Comparison of ENCODE assay signal across 9 mouse cellular contexts in genomic region chr8:83565731-83566375, GRCm38 (mm10). TPM values are rescaled to one million over a fixed set of nuclear protein-coding genes. Genes with fewer than 3 reads are reported as not detected.
A peak's percentile ranks its signal among the peaks of the same experiment; 100 is the strongest.
DNase-seq lines count a peak whose midpoint lies in the region; ATAC-seq and TF ChIP-seq lines count a peak whose summit lies in the region.
"Had no signal": no experiment of that assay in that cellular context is flagged by ENCODE, and none has a peak within 500 bp of the region (broad histone marks: within the 10 kb centered on the region; RNA-seq: fewer than 3 reads in every experiment).

No protein-coding gene starts in this region.

- no peak for TF ChIP-seq POLR2A in heart, adult 2 months (IDR thresholded peaks at IDR 0.05; ENCODE audit: insufficient read depth, low read depth, low read length)

- no peak overlapping the region for H3K4me3 ChIP-seq in heart, adult 2 months
- no peak overlapping the region for H3K4me3 ChIP-seq in intestine, postnatal 0 days (ENCODE audit: low read depth, low read length)
- no peak overlapping the region; the same call in 1 of the 2 replicates for H3K4me3 ChIP-seq in midbrain, embryonic 13.5 days (replicated peaks)

- no peaks in the 10 kb centered on the region for H3K36me3 ChIP-seq in heart, adult 2 months (ENCODE audit: control insufficient read depth, insufficient read depth, low read length)
- H3K36me3 ChIP-seq in intestine, postnatal 0 days (ENCODE audit: control insufficient read depth, insufficient read depth) = peaks cover 14% of the 10 kb centered on the region; the same call in 1 of the 2 replicates
- peaks cover 19% of the 10 kb centered on the region for H3K36me3 ChIP-seq in midbrain, embryonic 13.5 days

- WGBS in heart, adult 2 months = 71% methylated on average over 9 of the region's 9 CpGs
- WGBS in intestine, postnatal 0 days = 76% methylated on average over 9 of the region's 9 CpGs
- WGBS in midbrain, embryonic 13.5 days = 72% methylated on average over 9 of the region's 9 CpGs

- H3K27ac ChIP-seq in heart, adult 2 months = no peak overlapping the region
- H3K27ac ChIP-seq in intestine, postnatal 0 days (ENCODE audit: low read depth, low read length) = no peak overlapping the region
- H3K27ac ChIP-seq in midbrain, embryonic 13.5 days = no peak overlapping the region

- peak; percentile 78 for ATAC-seq in erythroblast, adult 5-6 weeks (replicated peaks; ENCODE audit: low FRiP score, poor library complexity, severe bottlenecking)
- ATAC-seq in intestine, postnatal 0 days = no peak
- ATAC-seq in midbrain, embryonic 13.5 days = no peak; the same call in none of the 2 replicates
- no peak for ATAC-seq in activated CD4-positive, CD25-positive, alpha-beta regulatory T cell, adult 4 months

- no peaks in the 10 kb centered on the region for H3K9me3 ChIP-seq in intestine, postnatal 0 days (ENCODE audit: control insufficient read depth)
- no peaks in the 10 kb centered on the region for H3K9me3 ChIP-seq in midbrain, embryonic 13.5 days

- H3K4me1 ChIP-seq in heart, adult 2 months (ENCODE audit: control insufficient read depth, insufficient read depth, low read length) = peaks cover 6% of the 10 kb centered on the region
- no peaks in the 10 kb centered on the region; the same call in 1 of the 2 replicates for H3K4me1 ChIP-seq in intestine, postnatal 0 days (replicated peaks; ENCODE audit: control insufficient read depth, insufficient read depth, low read length)
- H3K4me1 ChIP-seq in midbrain, embryonic 13.5 days (replicated peaks) = peaks cover 23% of the 10 kb centered on the region

- no peaks in the 10 kb centered on the region for H3K27me3 ChIP-seq in heart, adult 2 months (ENCODE audit: control insufficient read depth, insufficient read depth, low read length)
- no peaks in the 10 kb centered on the region for H3K27me3 ChIP-seq in intestine, postnatal 0 days (replicated peaks; ENCODE audit: control insufficient read depth, insufficient read depth, low read length)
- no peaks in the 10 kb centered on the region for H3K27me3 ChIP-seq in midbrain, embryonic 13.5 days

- intact Hi-C loops in heart, adult 2 months (cut with DNase I) = loop anchor here (1.0 to 5.0 kb wide), 2 partner anchors 41 to 56 kb away; partner anchors contain the start of genes Dnajb1 and Tecr
- intact Hi-C loops in heart, postnatal 25 days (cut with DNase I) = loop anchor here (2.0 to 5.0 kb wide), 4 partner anchors 41 to 464 kb away; partner anchors contain the start of genes Dnajb1 and Tecr

- DNase-seq in heart, adult 2 months = peak in 1 of 2 experiments; percentile 14
- no peak for DNase-seq in heart, postnatal 25 days (ENCODE audit: low spot score)
- DNase-seq in NIH3T3 (ENCODE audit: low read depth) = peak; percentile 41
- no peak for DNase-seq in adrenal gland, postnatal 36 days

- no peak for TF ChIP-seq EP300 in heart, adult 2 months (IDR thresholded peaks at IDR 0.05; ENCODE audit: insufficient read depth, low read depth, low read length)

- peaks cover 6% of the 10 kb centered on the region; the same call in 1 of the 2 replicates for H3K79me2 ChIP-seq in heart, adult 2 months (replicated peaks; ENCODE audit: control insufficient read depth, insufficient read depth, low read length)

- no peak overlapping the region for H3K9ac ChIP-seq in heart, adult 2 months (ENCODE audit: low read depth, low read length)
- no peak overlapping the region for H3K9ac ChIP-seq in intestine, postnatal 0 days (ENCODE audit: low read depth, low read length)
- no peak overlapping the region for H3K9ac ChIP-seq in midbrain, embryonic 13.5 days (replicated peaks)

- H3K4me2 ChIP-seq in intestine, postnatal 0 days (replicated peaks; ENCODE audit: low read depth) = peak overlapping the region; percentile 78; the same call in 1 of the 2 replicates
- 0 out of 2 replicates have a peak overlapping the region, but pooled peaks have one; percentile 75 for H3K4me2 ChIP-seq in midbrain, embryonic 13.5 days (replicated peaks)

- TF ChIP-seq CTCF in heart, adult 2 months (IDR thresholded peaks at IDR 0.05) = peak; percentile 30
- TF ChIP-seq CTCF in intestine, postnatal 0 days (IDR thresholded peaks at IDR 0.05; ENCODE audit: low read depth) = peak; percentile 65

RNA-seq across cellular contexts. Expression of gene Ndufb7, which starts 0.6 kb away (rescaled TPM):
- total RNA-seq in heart, adult 2 months (2021) = 100 to 1,000 TPM; 620 to 733 TPM
- 1,081 and 1,159 TPM in 2 replicates for polyA plus RNA-seq in heart, adult 2 months (2012; rRNA removed)
- 100 to 1,000 TPM; 752 to 766 TPM for total RNA-seq in heart, postnatal 25 days (2021)
- total RNA-seq in erythroblast, adult 5-6 weeks (2015; ENCODE audit: low replicate concordance) = 49.8 and 57.9 TPM in 2 replicates
- 59.0 and 89.2 TPM in 2 replicates for total RNA-seq in erythroblast, adult 5-6 weeks (2017; ENCODE audit: low replicate concordance)
- polyA plus RNA-seq in intestine, postnatal 0 days (2015; fragmentation: Nextera tagmentation; extraction: Ambion mirVana) = 579 and 585 TPM in 2 replicates
- polyA plus RNA-seq in midbrain, embryonic 13.5 days (2015; fragmentation: Nextera tagmentation; extraction: Ambion mirVana) = 380 and 382 TPM in 2 replicates
- polyA plus RNA-seq in activated CD4-positive, CD25-positive, alpha-beta regulatory T cell, adult 4 months (2017; shearing (Covaris generic)) = 100 to 1,000 TPM; 350 to 354 TPM
- 100 to 1,000 TPM; 218 to 228 TPM for total RNA-seq in adrenal gland, postnatal 36 days (2021)

RNA-seq across cellular contexts. Expression of gene Olfr370, which starts 30.3 kb away (rescaled TPM):
- total RNA-seq in heart, adult 2 months (2021) = not detected
- not detected in 2 replicates for polyA plus RNA-seq in heart, adult 2 months (2012; rRNA removed)
- total RNA-seq in heart, postnatal 25 days (2021) = not detected
- not detected in 2 replicates for total RNA-seq in erythroblast, adult 5-6 weeks (2015; ENCODE audit: low replicate concordance)
- not detected in 2 replicates for total RNA-seq in erythroblast, adult 5-6 weeks (2017; ENCODE audit: low replicate concordance)
- not detected in 2 replicates for polyA plus RNA-seq in intestine, postnatal 0 days (2015; fragmentation: Nextera tagmentation; extraction: Ambion mirVana)
- 0.04 TPM in 1 of 2 replicates, not detected in the other for polyA plus RNA-seq in midbrain, embryonic 13.5 days (2015; fragmentation: Nextera tagmentation; extraction: Ambion mirVana)
- not detected for polyA plus RNA-seq in activated CD4-positive, CD25-positive, alpha-beta regulatory T cell, adult 4 months (2017; shearing (Covaris generic))
- total RNA-seq in adrenal gland, postnatal 36 days (2021) = not detected
- total RNA-seq: heart, postnatal 10 days had no signal

RNA-seq across cellular contexts. Expression of gene Tecr, which starts 41.9 kb away (rescaled TPM):
- total RNA-seq in heart, adult 2 months (2021) = 100 to 1,000 TPM; 445 to 505 TPM
- 772 and 935 TPM in 2 replicates for polyA plus RNA-seq in heart, adult 2 months (2012; rRNA removed)
- 100 to 1,000 TPM; 381 to 389 TPM for total RNA-seq in heart, postnatal 25 days (2021)
- 130 and 150 TPM in 2 replicates for total RNA-seq in erythroblast, adult 5-6 weeks (2015; ENCODE audit: low replicate concordance)
- 47.5 and 77.4 TPM in 2 replicates for total RNA-seq in erythroblast, adult 5-6 weeks (2017; ENCODE audit: low replicate concordance)
- polyA plus RNA-seq in intestine, postnatal 0 days (2015; fragmentation: Nextera tagmentation; extraction: Ambion mirVana) = 317 and 320 TPM in 2 replicates
- polyA plus RNA-seq in midbrain, embryonic 13.5 days (2015; fragmentation: Nextera tagmentation; extraction: Ambion mirVana) = 820 and 847 TPM in 2 replicates
- polyA plus RNA-seq in activated CD4-positive, CD25-positive, alpha-beta regulatory T cell, adult 4 months (2017; shearing (Covaris generic)) = 100 to 1,000 TPM; 421 to 424 TPM
- 100 to 1,000 TPM; 450 to 470 TPM for total RNA-seq in adrenal gland, postnatal 36 days (2021)

RNA-seq across cellular contexts. Expression of gene Dnajb1, which starts 42.1 kb away (rescaled TPM):
- 10 to 100 TPM; 11.3 to 16.8 TPM for total RNA-seq in heart, adult 2 months (2021)
- polyA plus RNA-seq in heart, adult 2 months (2012; rRNA removed) = 13.4 and 17.4 TPM in 2 replicates
- 10 to 100 TPM; 10.4 to 17.6 TPM for total RNA-seq in heart, postnatal 25 days (2021)
- 12.9 and 25.7 TPM in 2 replicates for total RNA-seq in erythroblast, adult 5-6 weeks (2015; ENCODE audit: low replicate concordance)
- total RNA-seq in erythroblast, adult 5-6 weeks (2017; ENCODE audit: low replicate concordance) = 15.6 and 19.5 TPM in 2 replicates
- polyA plus RNA-seq in intestine, postnatal 0 days (2015; fragmentation: Nextera tagmentation; extraction: Ambion mirVana) = 26.1 and 28.8 TPM in 2 replicates
- polyA plus RNA-seq in midbrain, embryonic 13.5 days (2015; fragmentation: Nextera tagmentation; extraction: Ambion mirVana) = 56.6 and 61.5 TPM in 2 replicates
- polyA plus RNA-seq in activated CD4-positive, CD25-positive, alpha-beta regulatory T cell, adult 4 months (2017; shearing (Covaris generic)) = 10 to 100 TPM; 40.7 to 44.0 TPM
- 10 to 100 TPM; 38.5 to 57.2 TPM for total RNA-seq in adrenal gland, postnatal 36 days (2021)
